Mouse (Mus musculus) MEL (cell line): ENCODE results near the gene Fgf12. TPM values are rescaled to one million over a fixed set of nuclear protein-coding genes. Genes with fewer than 3 reads are reported as not detected.

Source experiments
- DNase-seq: peaks from one replicate; pipeline ENCODE4 v3.0.0; 2011; ENCODE audit warnings: low read depth, low spot score
- H3K27ac ChIP-seq: 2 replicates; pipeline ENCODE4 v1.5.1; 2012; ENCODE audit warnings: low read depth, mild to moderate bottlenecking, control low read depth, low read length, moderate library complexity; ENCODE audit not compliant: control insufficient read depth
- H3K27me3 ChIP-seq, 2 experiments: fragments of 150-350 bp in 1 of 2; sonication (generic) in 1 of 2; 2 replicates each; pipeline ENCODE4 v1.6.1; 2012; ENCODE audit warnings: low read length in 2 of 2, mild to moderate bottlenecking in 2 of 2, improper control_type of control experiment in 1 of 2, moderate library complexity in 1 of 2; ENCODE audit not compliant: insufficient read depth in 2 of 2, control insufficient read depth in 1 of 2
- H3K36me3 ChIP-seq, 2 experiments: 2 replicates each; pipeline ENCODE4 v1.6.1; 2012 to 2014; ENCODE audit warnings: low read length in 2 of 2, improper control_type of control experiment in 1 of 2, inconsistent platforms in 1 of 2, mild to moderate bottlenecking in 1 of 2; ENCODE audit not compliant: insufficient read depth in 2 of 2, control insufficient read depth in 1 of 2
- H3K4me1 ChIP-seq, 2 experiments: fragments of 150-350 bp in 1 of 2; sonication (generic) in 1 of 2; 2 replicates each; pipeline ENCODE4 v1.6.1; 2012; ENCODE audit warnings: low read length in 2 of 2, improper control_type of control experiment in 1 of 2, mild to moderate bottlenecking in 1 of 2; ENCODE audit not compliant: insufficient read depth in 2 of 2, control insufficient read depth in 1 of 2
- H3K4me3 ChIP-seq, 2 experiments: fragments of 150-350 bp in 1 of 2; sonication (generic) in 1 of 2; 2 replicates each; pipeline ENCODE4 v1.5.1; 2012; ENCODE audit warnings: low read depth in 2 of 2, low read length in 2 of 2, mild to moderate bottlenecking in 2 of 2, moderate library complexity in 2 of 2, control low read depth in 1 of 2, improper control_type of control experiment in 1 of 2; ENCODE audit not compliant: control insufficient read depth in 1 of 2, insufficient read depth in 1 of 2
- H3K79me2 ChIP-seq: 2 replicates; pipeline ENCODE4 v1.6.1; 2012; ENCODE audit warnings: mild to moderate bottlenecking, low read length, moderate library complexity; ENCODE audit not compliant: control insufficient read depth, poor library complexity, insufficient read depth
- H3K9ac ChIP-seq: 2 replicates; pipeline ENCODE4 v1.6.1; 2012; ENCODE audit warnings: low read depth, mild to moderate bottlenecking, control low read depth, low read length, moderate library complexity; ENCODE audit not compliant: control insufficient read depth, poor library complexity, severe bottlenecking
- H3K9me3 ChIP-seq: fragments of 150-350 bp; sonication (generic); replicated peaks from 2 replicates; pipeline ENCODE4 v1.6.1; 2012; ENCODE audit warnings: mild to moderate bottlenecking, low read length, improper control_type of control experiment, moderate library complexity; ENCODE audit not compliant: insufficient read depth
- BHLHE40 ChIP-seq: IDR thresholded peaks from 2 replicates; pipeline ENCODE4 v1.6.1; 2012; ENCODE audit warnings: low read depth, mild to moderate bottlenecking, inconsistent platforms, low read length, improper control_type of control experiment, borderline replicate concordance
- CHD1 ChIP-seq: IDR thresholded peaks from 2 replicates; pipeline ENCODE4 v1.6.1; 2012; ENCODE audit warnings: low read depth, mild to moderate bottlenecking, inconsistent platforms, low read length, improper control_type of control experiment
- E2F4 ChIP-seq: IDR thresholded peaks from 2 replicates; pipeline ENCODE4 v1.6.1; 2011; ENCODE audit warnings: low read depth, low read length, improper control_type of control experiment, borderline replicate concordance
- ELF1 ChIP-seq: IDR thresholded peaks from 2 replicates; pipeline ENCODE4 v1.6.1; 2014; ENCODE audit warnings: low read depth, mild to moderate bottlenecking, inconsistent platforms, low read length, improper control_type of control experiment, moderate library complexity
- EP300 ChIP-seq, 2 experiments: IDR thresholded peaks; 2 replicates each; pipeline ENCODE4 v1.6.1; 2011; ENCODE audit warnings: improper control_type of control experiment in 2 of 2, low read length in 2 of 2, low read depth in 1 of 2, mild to moderate bottlenecking in 1 of 2
- ETS1 ChIP-seq: IDR thresholded peaks from 2 replicates; pipeline ENCODE4 v1.6.1; 2012; ENCODE audit warnings: low read depth, mild to moderate bottlenecking, inconsistent platforms, low read length, improper control_type of control experiment, moderate library complexity
- JUND ChIP-seq: IDR thresholded peaks from 2 replicates; pipeline ENCODE4 v1.6.1; 2011; ENCODE audit warnings: low read depth, mild to moderate bottlenecking, improper control_type of control experiment, low read length
- KAT2A ChIP-seq: conservative IDR thresholded peaks from 2 replicates; pipeline ENCODE4 v1.6.1; 2012; ENCODE audit warnings: low read depth, low read length, improper control_type of control experiment, inconsistent platforms
- MAZ ChIP-seq: IDR thresholded peaks from 2 replicates; pipeline ENCODE4 v1.6.1; 2012; ENCODE audit warnings: low read depth, mild to moderate bottlenecking, inconsistent platforms, low read length, improper control_type of control experiment
- MEF2A ChIP-seq: IDR thresholded peaks from 2 replicates; pipeline ENCODE4 v1.6.1; 2014; ENCODE audit warnings: low read depth, mild to moderate bottlenecking, inconsistent platforms, low read length, improper control_type of control experiment; ENCODE audit not compliant: poor library complexity, insufficient replicate concordance, severe bottlenecking; ENCODE audit errors: extremely low read depth
- MXI1 ChIP-seq: IDR thresholded peaks from 2 replicates; pipeline ENCODE4 v1.6.1; 2011; ENCODE audit warnings: mild to moderate bottlenecking, low read depth, low read length, improper control_type of control experiment
- MYB ChIP-seq: IDR thresholded peaks from 2 replicates; pipeline ENCODE4 v1.6.1; 2011; ENCODE audit warnings: mild to moderate bottlenecking, low read depth, low read length, improper control_type of control experiment
- MYC ChIP-seq: IDR thresholded peaks from 2 replicates; pipeline ENCODE4 v1.6.1; 2011; ENCODE audit warnings: low read depth, mild to moderate bottlenecking, low read length, improper control_type of control experiment, moderate library complexity
- POLR2AphosphoS2 ChIP-seq: IDR thresholded peaks from 2 replicates; pipeline ENCODE4 v1.6.1; 2011; ENCODE audit warnings: low read length, improper control_type of control experiment
- POLR2AphosphoS5 ChIP-seq: IDR thresholded peaks from 2 replicates; pipeline ENCODE4 v1.6.1; 2012; ENCODE audit warnings: low read depth, borderline replicate concordance, mild to moderate bottlenecking, inconsistent platforms, low read length, moderate library complexity, mixed read lengths
- RCOR1 ChIP-seq: IDR thresholded peaks from 2 replicates; pipeline ENCODE4 v1.6.1; 2012; ENCODE audit warnings: low read depth, mild to moderate bottlenecking, inconsistent platforms, low read length, improper control_type of control experiment
- SIN3A ChIP-seq: IDR thresholded peaks from 2 replicates; pipeline ENCODE4 v1.6.1; 2012; ENCODE audit warnings: low read length, improper control_type of control experiment, inconsistent platforms
- SMC3 ChIP-seq: IDR thresholded peaks from 2 replicates; pipeline ENCODE4 v1.6.1; 2011; ENCODE audit warnings: low read depth, low read length, improper control_type of control experiment
- TBP ChIP-seq: IDR thresholded peaks from 2 replicates; pipeline ENCODE4 v1.8.0; 2011; ENCODE audit warnings: low read depth, low read length, improper control_type of control experiment
- TCF12 ChIP-seq: IDR thresholded peaks from 2 replicates; pipeline ENCODE4 v1.6.1; 2014; ENCODE audit warnings: low read depth, mild to moderate bottlenecking, inconsistent platforms, low read length, improper control_type of control experiment, moderate library complexity
- USF1 ChIP-seq: IDR thresholded peaks from 2 replicates; pipeline ENCODE4 v1.6.1; 2014; ENCODE audit warnings: low read depth, mild to moderate bottlenecking, inconsistent platforms, low read length, improper control_type of control experiment, moderate library complexity
- ZKSCAN1 ChIP-seq: IDR thresholded peaks from 2 replicates; pipeline ENCODE4 v1.6.1; 2012; ENCODE audit warnings: low read depth, mild to moderate bottlenecking, inconsistent platforms, low read length, improper control_type of control experiment, moderate library complexity
- ZMIZ1 ChIP-seq: IDR thresholded peaks from 2 replicates; pipeline ENCODE4 v1.6.1; 2012; ENCODE audit warnings: low read depth, mild to moderate bottlenecking, inconsistent platforms, low read length, improper control_type of control experiment, moderate library complexity
- polyA plus RNA-seq, 2 experiments: library from polyadenylated mRNA; stranded (reverse) in 1 of 2; unstranded in 1 of 2; fragments of >175 nt in 1 of 2; fragments of >200 nt in 1 of 2; gene quantifications; 2 replicates each; pipeline versions ENCODE4 v1.2.1 to v1.2.4; 2012; ENCODE audit warnings: low replicate concordance in 2 of 2, low read depth in 1 of 2; ENCODE audit not compliant: insufficient read length in 2 of 2, insufficient read depth in 1 of 2, missing spikeins in 1 of 2
- total RNA-seq: library from RNA; depleted of rRNA; stranded (reverse); fragments of 300-350 nt; gene quantifications from 2 replicates; pipeline ENCODE4 v1.2.3, GENCODE M21; 2012

The Fgf12 gene
- total and polyA plus RNA-seq, 3 experiments, result not detected

DNA sequence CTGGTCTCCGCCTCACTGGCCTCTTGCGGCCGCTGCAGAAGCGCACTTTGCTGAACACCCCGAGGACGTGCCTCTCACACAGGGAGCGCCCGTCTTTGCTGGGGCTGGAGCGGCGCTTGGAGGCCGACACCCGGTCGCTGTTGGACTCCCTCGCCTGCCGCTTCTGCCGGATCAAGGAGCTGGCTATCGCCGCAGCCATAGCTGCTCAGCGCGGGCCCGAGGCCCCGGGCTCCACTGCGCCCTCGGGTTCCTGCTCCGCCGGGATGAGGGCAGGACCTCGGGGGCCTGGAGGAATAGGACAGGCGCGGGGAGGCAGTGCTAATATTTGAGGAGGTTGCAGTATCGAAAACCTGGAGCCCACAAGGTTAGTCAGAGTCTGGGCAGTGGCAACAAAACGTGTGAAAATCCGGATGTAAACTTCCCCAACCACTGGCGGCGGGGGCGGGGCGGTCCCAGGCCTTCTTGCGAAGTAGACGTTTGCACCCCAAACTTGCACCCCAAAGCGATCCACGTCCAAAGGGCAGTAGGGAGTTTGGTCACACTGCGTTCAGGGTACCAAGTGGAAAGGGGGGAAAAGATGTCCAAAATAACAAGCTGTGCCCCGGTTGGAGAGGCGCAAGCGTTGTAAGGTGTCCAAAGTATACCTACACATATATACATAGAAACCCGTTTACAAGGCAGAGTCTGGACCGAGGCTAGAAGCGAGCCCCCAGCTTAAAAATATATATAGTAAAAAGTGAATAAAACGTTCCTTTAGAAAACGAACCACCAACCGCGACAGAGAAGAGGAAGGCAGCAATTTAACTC lies 307.7 kb downstream of the Fgf12 start:
- Histone ChIP-seq H3K27me3 (no peaks in the 10 kb centered on the region), H3K36me3 (no peaks in the 10 kb centered on the region), H3K4me1 (no peaks in the 10 kb centered on the region), H3K27ac (no peak overlapping the region), H3K9ac (no peak overlapping the region), H3K79me2 (no peaks in the 10 kb centered on the region), H3K9me3 (no peaks in the 10 kb centered on the region), H3K4me3 (no peak overlapping the region)
- TF ChIP-seq TBP (no peak), SMC3 (no peak), TCF12 (no peak), POLR2AphosphoS5 (no peak), MAZ (no peak), ELF1 (no peak), E2F4 (no peak), BHLHE40 (no peak), MYB (no peak), USF1 (no peak), ZMIZ1 (no peak)
- no peak for DNase-seq

DNA sequence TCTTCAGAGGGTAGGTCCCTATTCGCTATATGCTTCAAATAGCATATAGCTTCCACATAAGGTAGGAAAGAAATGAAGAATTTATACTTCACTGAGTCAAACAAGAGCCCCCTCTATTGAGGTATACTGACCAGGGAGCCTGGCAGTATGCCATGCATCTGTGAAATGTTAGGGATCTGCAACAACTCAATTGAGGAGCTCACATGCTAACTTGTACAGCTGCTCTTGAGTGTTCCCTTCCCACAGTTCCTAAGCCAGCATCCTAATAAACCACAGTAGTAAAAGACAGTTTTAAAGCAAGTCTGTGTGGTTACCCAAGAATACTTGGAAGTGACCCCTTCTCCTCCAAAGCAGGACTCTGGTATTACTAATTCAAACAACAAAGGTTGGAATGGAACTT lies 331.3 kb downstream of the Fgf12 start:
- no peaks in the 10 kb centered on the region for H3K9me3 ChIP-seq
- H3K9ac ChIP-seq, result no peak overlapping the region
- H3K79me2 ChIP-seq, result no peaks in the 10 kb centered on the region
- H3K4me1 ChIP-seq, result no peaks in the 10 kb centered on the region
- TF ChIP-seq MEF2A (no peak), MXI1 (no peak), MYB (no peak), SIN3A (no peak), ZKSCAN1 (no peak), EP300 (IDR thresholded peaks at IDR 0.05; ENCODE audit: low read depth in 1 of 2, low read length in 2 of 2) (no peak), ETS1 (no peak), BHLHE40 (no peak), CHD1 (no peak), MYC (no peak), RCOR1 (no peak), KAT2A (no peak), POLR2AphosphoS2 (no peak), JUND (no peak)
- no peak overlapping the region for H3K27ac ChIP-seq
- H3K4me3 ChIP-seq, result no peak overlapping the region
- no peaks in the 10 kb centered on the region for H3K27me3 ChIP-seq
- no peaks in the 10 kb centered on the region for H3K36me3 ChIP-seq
- DNase-seq, result no peak
